Mouse (Mus musculus): ENCODE results near the gene Rrad. TPM values are rescaled to one million over a fixed set of nuclear protein-coding genes. Genes with fewer than 3 reads are reported as not detected.

The Rrad gene
- polyA plus RNA-seq, 1 experiment from 2014 or later: 1.5 TPM

DNA sequence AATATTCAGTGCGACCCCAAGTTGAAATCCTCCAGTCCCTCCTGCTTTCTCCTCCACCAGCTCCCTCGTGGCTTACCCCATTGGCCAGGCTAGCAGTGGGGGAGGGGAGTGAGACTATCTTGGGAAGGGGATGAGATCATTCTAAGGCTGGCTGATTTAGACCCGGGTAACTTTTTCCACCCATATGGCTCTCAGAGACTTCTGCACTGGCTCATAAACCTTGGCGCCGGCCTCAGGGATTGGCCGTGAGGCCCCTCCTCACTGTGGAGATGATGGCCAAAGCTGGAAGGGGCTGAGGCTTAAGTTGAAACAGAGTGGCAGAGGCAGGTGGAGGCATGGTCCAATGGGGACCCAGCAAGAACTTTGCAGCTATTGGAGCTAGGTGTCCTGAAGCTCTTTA lies 24.8 kb downstream of the Rrad start:
- WGBS: 53% methylated on average over 6 of the region's 6 CpGs
- no peak for DNase-seq (ENCODE audit: low spot score)

DNA sequence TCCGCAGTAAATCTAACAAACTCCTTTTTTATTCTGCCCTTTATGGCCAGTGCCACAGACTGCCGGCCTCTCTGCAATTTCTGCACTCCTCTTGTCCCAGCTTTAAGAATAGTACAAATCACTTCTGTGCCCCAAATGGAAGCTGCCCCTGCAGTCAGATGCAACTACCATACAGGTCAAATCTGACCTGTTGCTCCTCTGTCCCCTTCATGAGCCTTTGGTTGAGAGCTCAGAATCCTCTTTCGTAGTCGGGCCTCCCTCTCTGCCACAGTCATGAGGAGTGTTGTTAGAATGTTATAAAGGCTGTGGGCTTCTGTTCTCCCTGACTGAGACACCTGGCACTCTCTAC lies 27.9 kb downstream of the Rrad start:
- no peak for DNase-seq (ENCODE audit: low spot score)
- no peak overlapping the region for H3K27ac ChIP-seq
- H3K4me3 ChIP-seq: no peak overlapping the region
- H3K4me1 ChIP-seq (replicated peaks): peaks cover 20% of the 10 kb centered on the region
- 69% methylated on average over 4 of the region's 4 CpGs for WGBS
- no peaks in the 10 kb centered on the region for H3K9me3 ChIP-seq
- H3K36me3 ChIP-seq: peaks cover 3% of the 10 kb centered on the region; the same call in 1 of the 2 replicates
- peaks cover 7% of the 10 kb centered on the region; the same call in 1 of the 2 replicates for H3K27me3 ChIP-seq (ENCODE audit: insufficient read depth, poor library complexity, severe bottlenecking)

More for the DNA sequence above, 24.8 kb downstream of the Rrad start:
- peaks cover 2% of the 10 kb centered on the region; the same call in 1 of the 2 replicates for H3K27me3 ChIP-seq (ENCODE audit: insufficient read depth, poor library complexity, severe bottlenecking)
- H3K4me1 ChIP-seq (replicated peaks): peaks cover 22% of the 10 kb centered on the region
- no peaks in the 10 kb centered on the region for H3K36me3 ChIP-seq
- no peak overlapping the region for H3K4me3 ChIP-seq
- no peaks in the 10 kb centered on the region for H3K9me3 ChIP-seq
- H3K27ac ChIP-seq: no peak overlapping the region

DNA sequence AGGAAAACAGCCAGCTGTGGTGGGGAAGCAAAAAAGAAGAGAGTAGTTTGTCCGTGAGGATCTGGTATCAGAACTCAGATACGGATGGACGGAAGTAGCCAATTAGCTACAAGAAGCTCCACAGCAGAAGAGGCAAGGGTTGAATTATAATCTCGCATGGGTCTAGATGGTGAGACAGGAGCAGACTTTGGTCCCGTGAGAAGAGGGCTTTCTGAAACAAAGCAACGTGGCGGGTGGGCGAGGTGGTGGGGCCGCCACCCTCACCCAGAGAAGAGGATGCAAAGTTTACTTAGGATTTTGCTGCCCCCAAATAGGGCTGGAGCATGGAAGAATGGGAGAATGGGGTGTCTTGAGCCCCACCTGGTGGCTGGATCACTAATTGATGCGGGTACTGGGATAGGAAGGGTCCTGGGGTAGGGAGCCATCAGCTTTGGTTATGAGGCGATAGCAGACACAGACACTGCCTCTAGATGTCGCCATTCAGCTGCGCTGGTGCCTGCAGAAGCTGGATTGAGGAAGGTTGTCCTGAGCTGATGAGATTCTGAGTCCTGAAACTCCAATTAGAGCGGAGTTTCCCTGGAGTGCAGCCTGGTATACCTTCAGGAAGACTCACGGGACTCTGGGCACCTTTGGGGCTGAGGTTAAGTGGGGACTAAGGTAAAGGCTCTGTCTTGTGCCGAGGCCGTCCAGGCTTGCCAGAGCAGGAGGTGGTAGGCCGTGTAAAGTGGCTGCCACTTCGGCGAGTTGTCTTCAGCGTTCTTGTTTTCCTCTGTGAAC lies 28.5 kb downstream of the Rrad start:
- peaks cover 7% of the 10 kb centered on the region; the same call in 1 of the 2 replicates for H3K27me3 ChIP-seq (ENCODE audit: insufficient read depth, poor library complexity, severe bottlenecking)
- no peaks in the 10 kb centered on the region for H3K9me3 ChIP-seq
- H3K27ac ChIP-seq: peak overlapping the region; percentile 50; the same call in 1 of the 2 replicates
- H3K4me3 ChIP-seq: peak overlapping the region; percentile 41
- DNase-seq (ENCODE audit: low spot score): peak; percentile 91
- H3K36me3 ChIP-seq: peaks cover 5% of the 10 kb centered on the region; the same call in 1 of the 2 replicates
- H3K4me1 ChIP-seq (replicated peaks): peaks cover 20% of the 10 kb centered on the region
- 21% methylated on average over 21 of the region's 21 CpGs for WGBS

DNA sequence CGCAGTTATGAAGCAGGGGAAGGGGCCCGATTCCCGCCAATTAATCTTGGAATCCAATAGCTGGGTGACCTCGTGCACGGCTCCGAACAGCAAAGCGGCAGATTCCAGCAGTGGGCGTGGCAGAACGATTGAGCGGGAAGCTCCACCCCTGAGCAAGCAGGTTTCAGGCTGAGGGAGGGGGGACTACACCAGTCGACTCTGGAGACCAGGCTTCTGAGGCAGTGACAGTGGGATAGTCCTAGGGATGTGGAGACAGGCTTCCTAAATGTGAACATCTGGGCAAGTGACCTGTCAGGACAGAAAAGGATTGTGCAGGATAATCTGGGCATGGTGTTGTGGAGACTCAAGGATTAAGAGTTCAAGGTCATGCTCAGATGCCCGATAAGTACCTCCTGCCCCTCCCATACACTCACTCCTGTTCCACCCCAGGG lies 29.2 kb downstream of the Rrad start:
- peaks cover 20% of the 10 kb centered on the region for H3K4me1 ChIP-seq (replicated peaks)
- H3K36me3 ChIP-seq: peaks cover 9% of the 10 kb centered on the region
- H3K27me3 ChIP-seq (ENCODE audit: insufficient read depth, poor library complexity, severe bottlenecking): peaks cover 7% of the 10 kb centered on the region; the same call in 1 of the 2 replicates
- H3K27ac ChIP-seq: no peak overlapping the region; the same call in 1 of the 2 replicates
- peak; percentile 34 for DNase-seq (ENCODE audit: low spot score)
- H3K4me3 ChIP-seq: peak overlapping the region; percentile 41
- WGBS: under 1% methylated on average over 12 of the region's 12 CpGs
- H3K9me3 ChIP-seq: no peaks in the 10 kb centered on the region

- H3K27ac ChIP-seq: peak overlapping the region; percentile 70
- peaks cover 7% of the 10 kb centered on the region; the same call in 1 of the 2 replicates for H3K27me3 ChIP-seq (ENCODE audit: insufficient read depth, poor library complexity, severe bottlenecking)
- DNase-seq (ENCODE audit: low spot score): peak; percentile 9
- peaks cover 20% of the 10 kb centered on the region for H3K4me1 ChIP-seq (replicated peaks)
- H3K9me3 ChIP-seq: no peaks in the 10 kb centered on the region
- peak overlapping the region; percentile 41 for H3K4me3 ChIP-seq
- 17% methylated on average over 7 of the region's 7 CpGs for WGBS
- peaks cover 14% of the 10 kb centered on the region for H3K36me3 ChIP-seq
Measured at GRCm38 (mm10) chr8:104601386-104601785, 29.7 kb downstream of the Rrad start.

- H3K4me3 ChIP-seq: no peak overlapping the region
- 74% methylated on average over 6 of the region's 6 CpGs for WGBS
Measured at GRCm38 (mm10) chr8:104598496-104598895, 32.6 kb downstream of the Rrad start.

DNA sequence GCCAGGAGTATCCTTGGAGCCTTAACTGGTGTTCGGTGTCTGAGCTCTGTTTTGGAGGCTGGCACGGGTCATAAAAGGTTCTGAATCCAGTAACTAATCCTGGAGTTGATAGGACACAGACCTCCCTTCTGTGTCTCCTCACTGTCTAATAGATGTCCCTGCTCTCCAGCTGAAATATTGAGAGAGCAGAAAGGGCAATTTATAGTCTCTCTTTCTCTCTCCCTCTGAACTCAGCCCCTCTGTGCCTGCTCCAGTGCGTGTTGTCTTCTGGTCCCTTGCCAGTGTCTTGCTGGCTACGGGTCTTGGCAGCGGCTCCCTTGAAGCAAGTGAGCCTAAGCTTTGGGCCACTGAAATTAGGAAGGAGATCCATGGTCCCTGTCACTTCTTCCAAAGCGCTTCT lies 33.5 kb downstream of the Rrad start:
- Histone ChIP-seq H3K27me3 (ENCODE audit: insufficient read depth, poor library complexity, severe bottlenecking) (peaks cover 7% of the 10 kb centered on the region; the same call in 1 of the 2 replicates), H3K4me1 (replicated peaks) (peaks cover 17% of the 10 kb centered on the region), H3K36me3 (peaks cover 46% of the 10 kb centered on the region), H3K4me3 (no peak overlapping the region), H3K9me3 (no peaks in the 10 kb centered on the region), H3K27ac (no peak overlapping the region)
- no peak for DNase-seq (ENCODE audit: low spot score)
- 90% methylated on average over 6 of the region's 6 CpGs for WGBS

More at GRCm38 (mm10) chr8:104598496-104598895, 32.6 kb downstream of the Rrad start:
- peaks cover 43% of the 10 kb centered on the region for H3K36me3 ChIP-seq
- H3K27me3 ChIP-seq (ENCODE audit: insufficient read depth, poor library complexity, severe bottlenecking): peaks cover 7% of the 10 kb centered on the region; the same call in 1 of the 2 replicates
- H3K4me1 ChIP-seq (replicated peaks): peaks cover 20% of the 10 kb centered on the region
- no peak for DNase-seq (ENCODE audit: low spot score)
- no peaks in the 10 kb centered on the region for H3K9me3 ChIP-seq
- no peak overlapping the region for H3K27ac ChIP-seq

DNA sequence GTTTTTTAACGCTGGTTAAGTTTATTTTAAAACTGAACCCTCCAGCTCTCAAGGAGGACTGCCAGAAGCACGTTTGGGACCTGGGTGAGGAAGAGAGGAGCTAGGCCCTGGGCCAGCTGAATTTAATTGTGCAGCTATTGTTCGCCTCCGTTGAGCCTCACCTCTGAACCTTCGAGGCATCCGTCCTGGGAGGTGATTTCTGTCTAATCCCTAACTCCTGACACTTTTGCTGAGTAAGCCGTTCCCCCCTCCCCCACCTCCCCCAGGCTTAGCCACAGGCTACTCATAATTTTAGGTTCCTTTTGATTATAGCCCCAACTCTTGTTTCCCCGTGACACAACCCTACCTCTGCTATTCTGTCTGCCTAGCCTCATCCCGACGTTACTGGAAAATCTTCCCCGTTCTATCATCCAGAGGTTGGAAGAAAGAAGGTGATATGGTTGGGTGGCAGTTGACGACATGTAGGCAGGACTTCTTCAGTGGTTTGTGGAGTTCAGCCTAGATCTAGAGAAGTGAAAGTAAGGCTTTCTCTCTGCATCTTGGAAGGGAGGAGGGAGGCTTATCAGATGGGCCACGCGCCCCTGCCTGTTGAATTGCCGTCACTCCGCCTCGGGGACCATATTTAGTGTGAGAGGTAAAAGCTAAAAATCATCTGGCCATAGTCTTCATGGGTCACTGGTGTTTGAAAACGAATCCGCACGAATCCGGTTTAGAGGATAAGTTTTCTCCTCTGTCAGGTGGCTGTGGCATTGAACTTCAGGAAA lies 35.2 kb downstream of the Rrad start:
- Histone ChIP-seq H3K4me1 (replicated peaks) (peaks cover 13% of the 10 kb centered on the region), H3K27me3 (ENCODE audit: insufficient read depth, poor library complexity, severe bottlenecking) (peaks cover under 1% of the 10 kb centered on the region; the same call in 1 of the 2 replicates), H3K9me3 (no peaks in the 10 kb centered on the region), H3K27ac (no peak overlapping the region), H3K4me3 (no peak overlapping the region), H3K36me3 (peaks cover 46% of the 10 kb centered on the region)
- DNase-seq (ENCODE audit: low spot score): no peak
- WGBS: 89% methylated on average over 21 of the region's 21 CpGs

DNA sequence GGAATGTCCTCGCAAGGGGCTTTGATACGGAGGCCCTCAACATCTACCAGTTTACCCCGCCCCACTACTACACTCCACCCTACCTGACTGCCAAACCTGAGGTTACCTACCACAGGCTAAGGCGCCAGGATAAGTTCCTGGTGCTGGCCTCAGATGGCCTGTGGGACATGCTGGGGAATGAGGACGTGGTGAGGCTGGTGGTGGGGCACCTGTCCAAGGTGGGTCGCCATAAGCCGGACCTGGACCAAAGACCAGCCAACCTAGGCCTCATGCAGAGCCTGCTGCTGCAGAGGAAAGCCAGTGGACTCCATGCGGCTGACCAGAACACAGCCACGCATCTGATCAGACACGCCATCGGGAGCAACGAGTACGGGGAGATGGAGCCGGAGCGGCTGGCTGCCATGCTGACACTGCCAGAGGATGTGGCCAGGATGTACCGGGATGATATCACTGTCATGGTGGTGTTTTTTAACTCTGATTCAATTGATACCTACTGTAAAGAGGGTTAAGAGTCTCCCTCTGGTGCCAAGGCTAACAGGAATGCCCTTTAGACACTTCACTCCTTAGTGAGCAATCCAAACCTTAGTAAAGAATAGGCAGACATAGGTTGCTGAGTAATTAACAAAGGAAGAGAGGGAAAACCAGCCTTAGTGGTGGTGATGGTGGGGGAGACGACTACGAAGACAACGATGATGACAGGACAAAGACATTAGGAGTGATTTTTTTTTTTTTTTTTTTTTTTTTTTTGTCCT lies 36.3 kb downstream of the Rrad start:
- 95% methylated on average over 19 of the region's 19 CpGs for WGBS
- Histone ChIP-seq H3K4me3 (no peak overlapping the region), H3K9me3 (no peaks in the 10 kb centered on the region), H3K36me3 (peaks cover 46% of the 10 kb centered on the region), H3K4me1 (replicated peaks) (peaks cover 17% of the 10 kb centered on the region), H3K27ac (no peak overlapping the region), H3K27me3 (ENCODE audit: insufficient read depth, poor library complexity, severe bottlenecking) (no peaks in the 10 kb centered on the region)
- DNase-seq (ENCODE audit: low spot score): no peak

- no peak overlapping the region for H3K4me3 ChIP-seq
- H3K27ac ChIP-seq: no peak overlapping the region
- DNase-seq (ENCODE audit: low spot score): no peak
- 95% methylated on average over 31 of the region's 31 CpGs for WGBS
- peaks cover 46% of the 10 kb centered on the region for H3K36me3 ChIP-seq
- no peaks in the 10 kb centered on the region for H3K9me3 ChIP-seq
- peaks cover 17% of the 10 kb centered on the region for H3K4me1 ChIP-seq (replicated peaks)
- no peaks in the 10 kb centered on the region for H3K27me3 ChIP-seq (ENCODE audit: insufficient read depth, poor library complexity, severe bottlenecking)
Measured at GRCm38 (mm10) chr8:104593536-104594325, 37.4 kb downstream of the Rrad start.

GRCm38 (mm10) chr8:104592566-104592965 lies 38.6 kb downstream of the Rrad start:
- Histone ChIP-seq H3K27me3 (ENCODE audit: insufficient read depth, poor library complexity, severe bottlenecking) (no peaks in the 10 kb centered on the region), H3K9me3 (no peaks in the 10 kb centered on the region), H3K36me3 (peaks cover 41% of the 10 kb centered on the region), H3K4me3 (peak overlapping the region; percentile 84), H3K27ac (no peak overlapping the region), H3K4me1 (replicated peaks) (peaks cover 17% of the 10 kb centered on the region)
- 80% methylated on average over 6 of the region's 6 CpGs for WGBS
- no peak for DNase-seq (ENCODE audit: low spot score)

DNA sequence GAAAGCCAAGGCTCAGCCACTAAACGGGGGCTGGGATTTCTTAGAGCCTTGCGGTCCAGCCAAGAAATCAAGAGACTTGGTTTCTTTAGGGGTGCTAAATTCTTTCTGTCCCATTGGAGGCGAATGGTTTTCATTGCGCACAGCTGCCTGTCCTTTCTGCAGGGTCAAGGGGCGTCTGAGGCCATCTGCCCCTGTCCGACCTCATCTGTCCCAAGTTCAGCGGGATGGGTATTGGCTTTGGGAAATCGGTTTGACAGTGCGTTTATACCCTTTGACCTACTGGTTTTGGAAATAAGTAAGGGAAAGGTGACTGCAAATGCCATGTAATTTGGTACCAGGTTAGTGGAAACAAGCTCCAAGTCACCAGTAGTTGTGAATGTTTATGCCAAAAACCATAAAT lies 39.3 kb downstream of the Rrad start:
- no peak for DNase-seq (ENCODE audit: low spot score)
- WGBS: 6% methylated on average over 9 of the region's 9 CpGs
- Histone ChIP-seq H3K9me3 (no peaks in the 10 kb centered on the region), H3K36me3 (peaks cover 36% of the 10 kb centered on the region), H3K4me3 (peak overlapping the region; percentile 84), H3K27ac (peak overlapping the region; percentile 93), H3K27me3 (ENCODE audit: insufficient read depth, poor library complexity, severe bottlenecking) (no peaks in the 10 kb centered on the region), H3K4me1 (replicated peaks) (peaks cover 17% of the 10 kb centered on the region)

All from hindbrain, embryonic 10.5 days (tissue).